Mouse (Mus musculus) erythroblast, adult 5-6 weeks (primary cell): Measurements from ENCODE around the gene Gm853. TPM values are rescaled to one million over a fixed set of nuclear protein-coding genes. Genes with fewer than 3 reads are reported as not detected.
"Not testable (repeated sequence)": the region's sequence is repeated elsewhere in the genome, so short reads cannot be mapped to it uniquely, and the experiment has no call there.

Experiments
- ATAC-seq: replicated peaks from 2 replicates; pipeline ENCODE4 v1.8.0; 2016; ENCODE audit warnings: moderate number of reproducible peaks, mild to moderate bottlenecking, moderate TSS enrichment, inconsistent platforms; ENCODE audit not compliant: poor library complexity, low FRiP score, severe bottlenecking
- total RNA-seq, 2 experiments: library from RNA; stranded (forward) in 1 of 2; stranded (reverse) in 1 of 2; fragments of 150-400 nt in 1 of 2; fragments of 200-764, 138-1000 nt in 1 of 2; gene quantifications; 2 replicates each; pipeline versions ENCODE4 v1.2.3 to v1.2.4; 2015 to 2017; ENCODE audit warnings: low replicate concordance in 2 of 2

The Gm853 gene
- total RNA-seq (2015; ENCODE audit: low replicate concordance) (not detected in 2 replicates), total RNA-seq (2017; ENCODE audit: low replicate concordance) (not detected in 2 replicates)

DNA sequence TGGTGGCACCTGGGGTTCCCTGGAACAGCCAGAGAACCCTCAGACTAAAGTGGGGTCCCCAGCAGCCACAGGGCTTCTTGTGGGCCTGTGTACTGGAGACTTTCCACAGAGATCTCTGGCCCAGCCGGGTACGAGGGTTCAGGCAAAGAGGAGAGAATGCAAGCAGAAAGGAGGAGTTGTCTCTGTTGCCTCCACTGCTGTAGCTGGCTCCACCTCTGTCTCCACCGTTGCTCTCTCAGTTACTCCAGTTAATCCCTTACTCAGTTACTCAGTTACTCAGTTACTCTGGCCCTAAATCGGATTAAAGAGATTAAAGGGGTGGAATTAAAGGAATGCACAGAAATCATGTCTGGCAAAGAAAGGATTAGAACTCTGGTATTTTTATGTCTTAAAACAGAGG, at the start of gene Gm853:
Gene Gm853 (minus strand): TSS at position 223 of the 400 bp plus-strand sequence.
- ATAC-seq = no peak

DNA sequence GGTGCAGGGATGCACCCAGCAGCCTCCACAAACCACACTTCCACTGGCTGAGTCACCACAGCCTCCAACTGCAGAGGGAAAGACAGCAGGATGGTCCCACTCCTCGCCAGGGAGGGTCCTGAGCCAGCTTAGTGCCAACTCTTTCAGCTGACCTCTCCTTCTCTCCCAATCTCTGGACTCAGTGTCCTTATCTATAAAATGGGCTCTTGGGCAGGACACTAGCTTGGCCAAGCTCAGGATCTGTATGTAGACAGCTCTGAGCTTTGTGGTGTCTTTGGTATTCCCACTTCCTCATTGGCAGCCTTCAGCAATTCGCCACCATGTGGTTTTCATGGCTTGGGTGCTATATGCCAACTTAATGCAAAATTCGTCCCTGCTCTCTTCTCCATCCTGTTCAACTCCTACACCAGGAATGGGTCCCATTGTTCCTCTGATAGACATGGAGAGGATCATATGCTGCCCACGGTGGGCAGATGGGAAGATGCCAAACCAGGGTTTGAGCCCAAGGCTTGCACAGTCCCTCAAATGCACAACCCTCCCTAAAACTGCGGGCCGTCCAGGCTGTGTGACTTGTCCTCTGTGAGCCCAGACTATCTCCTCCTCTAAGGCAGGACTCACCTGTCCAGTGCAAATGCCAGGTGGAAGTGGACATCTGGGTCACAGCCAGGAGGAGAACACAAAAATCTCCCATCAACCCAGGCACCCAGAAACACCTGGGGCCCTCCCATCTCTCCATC, 48.6 kb upstream of the Gm853 start:
- no peak for ATAC-seq

DNA sequence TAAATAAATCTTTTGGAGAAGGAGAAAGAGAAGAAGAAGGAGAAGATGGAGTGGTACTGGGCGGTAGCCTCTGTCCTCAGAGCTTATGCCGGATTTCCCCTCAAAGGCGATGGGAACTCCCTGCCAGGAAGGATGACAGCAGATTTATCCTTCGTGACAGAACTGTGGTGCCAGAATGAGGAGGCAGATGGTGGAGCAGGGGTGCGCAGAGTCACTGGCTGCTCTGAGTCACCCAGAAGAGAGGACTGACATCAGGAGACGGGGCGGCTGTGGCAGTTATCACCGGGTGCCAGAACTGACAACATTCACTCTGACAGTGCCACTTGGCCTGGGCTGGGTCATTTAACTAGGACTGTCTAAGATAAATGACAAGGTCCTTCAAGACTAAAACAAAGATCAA, 47.9 kb upstream of the Gm853 start:
- ATAC-seq = 0 out of 2 replicates have a peak, but pooled peaks have one; percentile 47

GRCm38 (mm10) chr4:130268736-130269135, 46.5 kb upstream of the Gm853 start:
- no peak for ATAC-seq

GRCm38 (mm10) chr4:130267069-130267468, 44.9 kb upstream of the Gm853 start:
- ATAC-seq = no peak

- ATAC-seq = no peak
Measured at GRCm38 (mm10) chr4:130266601-130267000, 44.4 kb upstream of the Gm853 start.

DNA sequence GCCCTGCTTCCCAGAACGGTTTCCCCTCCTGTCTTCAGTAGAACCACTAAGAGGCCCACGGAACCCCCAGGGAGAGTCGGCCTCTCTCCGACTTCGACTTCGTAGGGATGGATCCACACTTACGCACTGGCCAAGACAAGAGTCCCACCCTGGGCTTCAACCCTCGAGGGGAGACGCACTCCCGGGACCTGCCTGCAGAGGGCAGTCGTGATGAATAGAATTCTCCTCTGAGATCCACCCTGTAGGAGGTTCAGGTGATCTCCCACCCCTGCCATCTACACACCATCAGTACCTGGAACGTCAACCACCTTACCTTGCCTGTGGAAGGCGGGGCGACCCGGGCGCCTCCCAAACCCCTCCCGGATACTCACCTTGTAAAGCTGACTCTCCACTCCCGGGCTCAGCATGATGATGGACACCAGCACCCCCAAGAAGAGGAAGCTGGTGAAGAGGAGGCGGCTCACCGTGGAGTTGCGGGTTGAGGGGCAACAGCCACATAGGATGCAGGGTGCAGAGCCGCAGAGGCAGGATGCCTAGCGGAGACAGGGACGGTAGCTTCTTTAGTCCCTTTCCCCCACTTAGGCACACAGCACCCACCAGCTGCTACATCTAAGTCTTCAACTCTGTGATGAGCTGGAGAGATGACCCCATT, 42.6 kb upstream of the Gm853 start:
- peak; percentile 86 for ATAC-seq

- no peak for ATAC-seq
Measured at GRCm38 (mm10) chr4:130264131-130264530, 41.9 kb upstream of the Gm853 start.

DNA sequence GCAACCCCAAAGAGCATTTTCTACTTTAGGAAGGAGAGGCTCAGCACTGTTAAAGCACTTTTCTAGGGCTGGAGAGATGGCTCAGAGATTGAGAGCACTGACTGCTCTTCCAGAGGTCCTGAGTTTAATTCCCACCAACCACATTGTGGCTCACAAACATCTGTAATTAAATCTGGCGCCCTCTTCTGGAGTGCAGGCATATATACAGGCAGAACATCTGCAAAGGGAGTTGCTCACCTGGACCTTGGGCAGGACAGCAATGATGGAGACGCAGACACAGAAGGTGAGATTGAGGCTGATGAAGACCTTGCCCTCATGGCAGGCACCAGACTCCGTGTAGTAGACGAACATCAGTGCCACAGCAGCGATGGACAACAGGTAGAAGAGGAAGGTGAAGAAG, 38.2 kb upstream of the Gm853 start:
- peak; percentile 56; the same call in 1 of the 2 replicates for ATAC-seq

GRCm38 (mm10) chr4:130252441-130253157, 30.4 kb upstream of the Gm853 start:
- peak; percentile 90 for ATAC-seq

DNA sequence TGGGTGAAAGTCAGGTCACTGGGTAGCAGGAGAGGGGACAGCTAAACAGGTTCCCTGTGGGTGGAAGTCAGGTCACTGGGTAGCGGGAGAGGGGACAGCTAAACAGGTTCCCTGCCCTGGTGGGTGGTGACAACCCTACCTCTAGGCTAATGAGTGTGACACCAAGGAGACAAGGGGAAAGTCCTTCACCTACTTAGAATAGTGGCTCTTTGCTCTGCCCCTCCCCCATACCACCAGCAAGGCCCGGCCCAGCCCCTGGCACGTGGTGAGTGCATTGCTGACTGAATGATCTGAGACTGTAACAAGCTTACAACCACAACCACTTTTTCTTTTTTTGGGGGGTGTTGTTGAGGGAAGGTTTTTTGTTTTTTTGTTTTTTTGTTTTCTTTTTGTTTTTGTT, 29.6 kb upstream of the Gm853 start:
- ATAC-seq = peak; percentile 48

DNA sequence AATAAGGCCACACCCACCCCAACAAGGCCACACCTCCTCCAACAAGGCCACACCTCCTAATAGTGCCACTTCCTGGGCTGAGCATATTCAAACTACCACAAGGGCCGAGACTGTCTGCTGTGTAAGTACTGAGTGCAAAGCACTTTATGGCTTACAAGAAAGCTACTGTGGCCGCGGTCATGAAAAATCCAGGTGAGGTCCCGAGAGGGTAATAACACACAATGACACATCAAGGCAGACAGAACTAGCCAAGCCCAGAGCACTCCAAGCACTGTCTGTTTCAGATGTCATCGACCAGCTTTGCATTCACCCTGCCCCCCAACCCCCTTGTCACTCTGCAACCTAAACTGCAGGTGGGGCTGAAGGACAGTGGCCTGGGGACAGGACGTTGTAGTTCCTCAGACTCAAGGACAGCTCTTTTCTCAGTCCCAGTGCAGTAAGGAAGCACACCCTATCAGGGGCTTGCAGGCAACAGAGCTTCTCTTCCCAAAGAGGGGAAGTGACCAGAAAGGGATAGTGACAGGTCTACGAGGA, 29.0 kb upstream of the Gm853 start:
- ATAC-seq = no peak

GRCm38 (mm10) chr4:130248636-130249035, 26.4 kb upstream of the Gm853 start:
- no peak for ATAC-seq

DNA sequence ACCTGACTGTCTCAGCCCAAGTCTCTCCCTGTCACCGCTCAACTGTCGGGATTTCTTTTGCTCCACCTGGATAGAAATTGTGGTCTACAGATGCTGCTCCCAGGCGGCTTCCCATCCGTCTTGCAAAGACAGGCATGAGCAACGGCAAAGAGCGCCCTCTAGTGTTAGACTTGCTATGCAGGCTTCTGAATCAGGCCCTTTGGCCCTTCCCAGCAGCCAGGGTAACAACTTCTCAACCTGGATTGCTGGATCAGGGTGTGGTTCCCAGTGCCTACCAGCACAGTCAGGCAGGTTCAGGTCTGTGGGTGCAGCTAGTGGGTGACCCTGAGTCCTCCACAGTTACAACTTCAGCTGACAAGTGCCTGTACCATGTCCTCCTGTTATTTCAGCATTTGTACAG, 23.9 kb upstream of the Gm853 start:
- peak; percentile 69 for ATAC-seq

GRCm38 (mm10) chr4:130244749-130245148, 22.5 kb upstream of the Gm853 start:
- no peak for ATAC-seq

GRCm38 (mm10) chr4:130243621-130244020, 21.4 kb upstream of the Gm853 start:
- ATAC-seq = not testable (repeated sequence)

- peak; percentile 75 for ATAC-seq
Measured at GRCm38 (mm10) chr4:130242956-130243355, 20.8 kb upstream of the Gm853 start.

- ATAC-seq = peak; percentile 60
Measured at GRCm38 (mm10) chr4:130240695-130241094, 18.5 kb upstream of the Gm853 start.

- ATAC-seq = no peak
Measured at GRCm38 (mm10) chr4:130237607-130238006, 15.4 kb upstream of the Gm853 start.

- no peak for ATAC-seq
Measured at GRCm38 (mm10) chr4:130236361-130236760, 14.2 kb upstream of the Gm853 start.
